Mouse (Mus musculus) liver, embryonic 13.5 days (tissue): ENCODE measurements around the gene Rnf32. TPM values are rescaled to one million over a fixed set of nuclear protein-coding genes. Genes with fewer than 3 reads are reported as not detected.

Experiments
- ATAC-seq: fragments of 200-750 bp; cut with Nextera tagmentation; 2 replicates; pipeline ENCODE4 v1.8.0; 2017; ENCODE audit warnings: low read depth, mild to moderate bottlenecking, moderate number of reproducible peaks, moderate library complexity
- DNase-seq: peaks from one replicate; pipeline ENCODE4 v3.0.0; 2022
- H3K27ac ChIP-seq: fragments of 300-500 bp; sonication (generic); 2 replicates; pipeline ENCODE4 v1.5.1; 2015; ENCODE audit warnings: moderate library complexity, mild to moderate bottlenecking, inconsistent platforms
- H3K27me3 ChIP-seq: fragments of 300-500 bp; sonication (generic); 2 replicates; pipeline ENCODE4 v1.6.1; 2015; ENCODE audit warnings: mild to moderate bottlenecking, inconsistent platforms
- H3K36me3 ChIP-seq: fragments of 300-500 bp; sonication (generic); 2 replicates; pipeline ENCODE4 v1.6.1; 2015; ENCODE audit warnings: mild to moderate bottlenecking, inconsistent platforms
- H3K4me1 ChIP-seq: fragments of 300-500 bp; sonication (generic); replicated peaks from 2 replicates; pipeline ENCODE4 v1.6.1; 2015; ENCODE audit warnings: inconsistent platforms
- H3K4me2 ChIP-seq: fragments of 300-500 bp; sonication (generic); 2 replicates; pipeline ENCODE4 v1.6.1; 2015; ENCODE audit warnings: inconsistent platforms, mild to moderate bottlenecking, moderate library complexity
- H3K4me3 ChIP-seq: fragments of 300-500 bp; sonication (generic); replicated peaks from 2 replicates; pipeline ENCODE4 v1.5.1; 2015; ENCODE audit warnings: mild to moderate bottlenecking, inconsistent platforms
- H3K9ac ChIP-seq: fragments of 300-500 bp; sonication (generic); 2 replicates; pipeline ENCODE4 v1.6.1; 2015; ENCODE audit warnings: mild to moderate bottlenecking, inconsistent platforms
- H3K9me3 ChIP-seq: fragments of 300-500 bp; sonication (generic); replicated peaks from 2 replicates; pipeline ENCODE4 v1.6.1; 2016; ENCODE audit warnings: inconsistent platforms
- WGBS: fragments of 180-500 bp; shearing (Covaris S2); methylation state at CpG from one replicate; pipeline ENCODE4 v1.1.7; 2015; ENCODE audit not compliant: insufficient replicate concordance; 5-methylcytosine and 5-hydroxymethylcytosine counted together
- polyA plus RNA-seq: library from polyadenylated mRNA; unstranded; fragments of >200 nt; fragmentation: Nextera tagmentation; extraction: Ambion mirVana; gene quantifications from 2 replicates; pipeline ENCODE4 v1.2.1, GENCODE M21; 2015

The Rnf32 gene
- polyA plus RNA-seq, 1 experiment from 2014 or later = 0.23 TPM

GRCm38 (mm10) chr5:29205690-29206089 lies 9.9 kb downstream of the Rnf32 start:
- Histone ChIP-seq H3K4me2 (no peak overlapping the region), H3K36me3 (no peaks in the 10 kb centered on the region), H3K27me3 (no peaks in the 10 kb centered on the region), H3K9ac (no peak overlapping the region), H3K27ac (no peak overlapping the region), H3K9me3 (no peaks in the 10 kb centered on the region), H3K4me3 (no peak overlapping the region), H3K4me1 (no peaks in the 10 kb centered on the region)
- DNase-seq (no peak), ATAC-seq (no peak)
- 63% methylated on average over 5 of the region's 5 CpGs for WGBS

GRCm38 (mm10) chr5:29211980-29212555 lies 16.3 kb downstream of the Rnf32 start:
- H3K4me3 ChIP-seq = no peak overlapping the region
- H3K9ac ChIP-seq = no peak overlapping the region
- ATAC-seq (no peak), DNase-seq (no peak)
- no peaks in the 10 kb centered on the region for H3K36me3 ChIP-seq
- no peaks in the 10 kb centered on the region for H3K27me3 ChIP-seq
- 49% methylated on average over 4 of the region's 4 CpGs for WGBS
- H3K9me3 ChIP-seq = no peaks in the 10 kb centered on the region
- peaks cover 4% of the 10 kb centered on the region; the same call in 1 of the 2 replicates for H3K4me1 ChIP-seq
- no peak overlapping the region for H3K4me2 ChIP-seq
- H3K27ac ChIP-seq = no peak overlapping the region

GRCm38 (mm10) chr5:29217997-29218396 lies 22.2 kb downstream of the Rnf32 start:
- 26% methylated on average over 3 of the region's 3 CpGs for WGBS
- no peak overlapping the region for H3K9ac ChIP-seq
- no peaks in the 10 kb centered on the region for H3K36me3 ChIP-seq
- H3K4me2 ChIP-seq = peak overlapping the region; percentile 32
- peak overlapping the region; percentile 53; the same call in 1 of the 2 replicates for H3K27ac ChIP-seq
- DNase-seq (peak; percentile 51), ATAC-seq (peak; percentile 97)
- no peaks in the 10 kb centered on the region for H3K9me3 ChIP-seq
- no peak overlapping the region for H3K4me3 ChIP-seq
- no peaks in the 10 kb centered on the region for H3K27me3 ChIP-seq
- H3K4me1 ChIP-seq = peaks cover 22% of the 10 kb centered on the region

GRCm38 (mm10) chr5:29224089-29224488 lies 28.3 kb downstream of the Rnf32 start:
- no peak for ATAC-seq
- no peak overlapping the region for H3K9ac ChIP-seq
- no peak overlapping the region for H3K4me3 ChIP-seq
- 87% methylated on average over 7 of the region's 7 CpGs for WGBS
- no peaks in the 10 kb centered on the region for H3K36me3 ChIP-seq
- no peak for DNase-seq
- H3K4me2 ChIP-seq = no peak overlapping the region
- H3K27ac ChIP-seq = no peak overlapping the region
- H3K4me1 ChIP-seq = no peaks in the 10 kb centered on the region
- no peaks in the 10 kb centered on the region for H3K9me3 ChIP-seq
- H3K27me3 ChIP-seq = no peaks in the 10 kb centered on the region

- H3K4me3 ChIP-seq = no peak overlapping the region
- H3K9ac ChIP-seq = no peak overlapping the region
- no peak overlapping the region for H3K4me2 ChIP-seq
- DNase-seq = no peak
- no peaks in the 10 kb centered on the region for H3K27me3 ChIP-seq
- no peak for ATAC-seq
- H3K27ac ChIP-seq = no peak overlapping the region
- 57% methylated on average over 2 of the region's 2 CpGs for WGBS
- H3K4me1 ChIP-seq = no peaks in the 10 kb centered on the region
- H3K36me3 ChIP-seq = 0 out of 2 replicates have a peak, but pooled peaks cover 3% of the 10 kb centered on the region
- no peaks in the 10 kb centered on the region for H3K9me3 ChIP-seq
Observed at GRCm38 (mm10) chr5:29230481-29230880, 34.7 kb downstream of the Rnf32 start.

GRCm38 (mm10) chr5:29238379-29238778 lies 42.6 kb downstream of the Rnf32 start:
- no peaks in the 10 kb centered on the region for H3K4me1 ChIP-seq
- ATAC-seq = no peak
- H3K27me3 ChIP-seq = no peaks in the 10 kb centered on the region

GRCm38 (mm10) chr5:29244769-29245168 lies 49.0 kb downstream of the Rnf32 start:
- DNase-seq (no peak), ATAC-seq (no peak)

More at GRCm38 (mm10) chr5:29238379-29238778, 42.6 kb downstream of the Rnf32 start:
- DNase-seq = no peak
- Histone ChIP-seq H3K9ac (no peak overlapping the region), H3K36me3 (no peaks in the 10 kb centered on the region), H3K4me3 (no peak overlapping the region), H3K9me3 (no peaks in the 10 kb centered on the region), H3K27ac (no peak overlapping the region), H3K4me2 (no peak overlapping the region)

GRCm38 (mm10) chr5:29250795-29251495 lies 55.2 kb downstream of the Rnf32 start:
- Histone ChIP-seq H3K27ac (no peak overlapping the region), H3K4me3 (no peak overlapping the region), H3K9me3 (no peaks in the 10 kb centered on the region), H3K4me1 (no peaks in the 10 kb centered on the region), H3K9ac (no peak overlapping the region), H3K36me3 (no peaks in the 10 kb centered on the region), H3K4me2 (no peak overlapping the region), H3K27me3 (no peaks in the 10 kb centered on the region)
- DNase-seq (no peak), ATAC-seq (no peak)
- 75% methylated on average over 8 of the region's 8 CpGs for WGBS

More at GRCm38 (mm10) chr5:29244769-29245168, 49.0 kb downstream of the Rnf32 start:
- no peak overlapping the region for H3K4me2 ChIP-seq
- no peaks in the 10 kb centered on the region for H3K36me3 ChIP-seq
- no peak overlapping the region for H3K4me3 ChIP-seq
- H3K4me1 ChIP-seq = no peaks in the 10 kb centered on the region
- no peaks in the 10 kb centered on the region for H3K9me3 ChIP-seq
- H3K27me3 ChIP-seq = no peaks in the 10 kb centered on the region
- WGBS = no CpG with 5 or more reads among the region's 1 CpGs
- no peak overlapping the region for H3K9ac ChIP-seq
- no peak overlapping the region for H3K27ac ChIP-seq

- WGBS = 47% methylated on average over 1 of the region's 1 CpGs
- no peaks in the 10 kb centered on the region for H3K4me1 ChIP-seq
- H3K4me2 ChIP-seq = no peak overlapping the region
- no peak for DNase-seq
- H3K27ac ChIP-seq = no peak overlapping the region
- no peaks in the 10 kb centered on the region for H3K27me3 ChIP-seq
- no peak overlapping the region for H3K4me3 ChIP-seq
- no peak overlapping the region for H3K9ac ChIP-seq
- no peaks in the 10 kb centered on the region for H3K36me3 ChIP-seq
- ATAC-seq = no peak
- no peaks in the 10 kb centered on the region for H3K9me3 ChIP-seq
Observed at GRCm38 (mm10) chr5:29251496-29251873, 55.7 kb downstream of the Rnf32 start.

- Histone ChIP-seq H3K9ac (no peak overlapping the region), H3K4me2 (no peak overlapping the region), H3K27ac (no peak overlapping the region), H3K36me3 (no peaks in the 10 kb centered on the region), H3K27me3 (no peaks in the 10 kb centered on the region), H3K4me1 (no peaks in the 10 kb centered on the region), H3K9me3 (no peaks in the 10 kb centered on the region), H3K4me3 (no peak overlapping the region)
- ATAC-seq (no peak), DNase-seq (no peak)
- 71% methylated on average over 2 of the region's 2 CpGs for WGBS
Observed at GRCm38 (mm10) chr5:29253876-29254275, 58.1 kb downstream of the Rnf32 start.

GRCm38 (mm10) chr5:29270879-29271278 lies 75.1 kb downstream of the Rnf32 start:
- no peak for ATAC-seq
- H3K4me1 ChIP-seq = no peaks in the 10 kb centered on the region
- WGBS = 62% methylated on average over 4 of the region's 4 CpGs
- H3K4me3 ChIP-seq = no peak overlapping the region
- no peaks in the 10 kb centered on the region for H3K36me3 ChIP-seq
- no peak overlapping the region for H3K4me2 ChIP-seq
- no peak overlapping the region for H3K9ac ChIP-seq
- DNase-seq = no peak
- no peak overlapping the region for H3K27ac ChIP-seq
- H3K9me3 ChIP-seq = no peaks in the 10 kb centered on the region
- H3K27me3 ChIP-seq = no peaks in the 10 kb centered on the region

GRCm38 (mm10) chr5:29273426-29273825 lies 77.6 kb downstream of the Rnf32 start:
- H3K36me3 ChIP-seq = no peaks in the 10 kb centered on the region
- no peaks in the 10 kb centered on the region for H3K27me3 ChIP-seq
- no peak overlapping the region for H3K4me3 ChIP-seq
- no peaks in the 10 kb centered on the region for H3K4me1 ChIP-seq
- DNase-seq (no peak), ATAC-seq (no peak)
- H3K4me2 ChIP-seq = no peak overlapping the region
- no peak overlapping the region for H3K9ac ChIP-seq
- H3K27ac ChIP-seq = no peak overlapping the region
- no peaks in the 10 kb centered on the region for H3K9me3 ChIP-seq
- WGBS = 70% methylated on average over 2 of the region's 2 CpGs
